Mouse (Mus musculus) adrenal gland, postnatal 36 days (tissue): ENCODE measurements around the gene Trdmt1. TPM values are rescaled to one million over a fixed set of nuclear protein-coding genes. Genes with fewer than 3 reads are reported as not detected.

Source experiments
- DNase-seq, 2 experiments: peaks; one replicate each; pipeline ENCODE4 v3.0.0; 2021; ENCODE audit warnings: mixed read lengths in 1 of 2
- total RNA-seq, 2 experiments: library from RNA; stranded (reverse); gene quantifications; 2 replicates each; pipeline ENCODE4 v1.2.3; 2021

Gene Trdmt1
- total RNA-seq, 2 experiments from 2014 or later, result 3.7 to 7.9 TPM

DNA sequence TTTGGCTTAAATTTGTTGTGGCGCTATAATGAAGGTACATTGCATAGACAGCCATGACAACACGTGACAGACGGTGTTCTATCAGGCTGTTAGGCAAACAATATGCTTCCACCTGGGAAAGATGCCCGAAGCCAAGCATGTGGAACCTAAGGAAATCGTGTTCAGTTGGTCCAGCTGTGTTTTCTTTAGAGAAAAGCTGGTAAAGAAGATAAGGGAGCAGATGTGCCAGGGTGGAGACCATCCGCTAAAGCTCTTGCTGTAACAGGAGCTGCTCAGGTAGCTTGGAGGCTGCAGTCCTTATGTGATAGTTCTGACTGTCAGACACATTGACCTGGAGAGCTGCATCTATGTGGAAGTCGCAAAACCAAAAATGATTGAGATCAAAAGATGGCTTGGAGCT is 45.3 kb downstream of the Trdmt1 start:
- no peak for DNase-seq

DNA sequence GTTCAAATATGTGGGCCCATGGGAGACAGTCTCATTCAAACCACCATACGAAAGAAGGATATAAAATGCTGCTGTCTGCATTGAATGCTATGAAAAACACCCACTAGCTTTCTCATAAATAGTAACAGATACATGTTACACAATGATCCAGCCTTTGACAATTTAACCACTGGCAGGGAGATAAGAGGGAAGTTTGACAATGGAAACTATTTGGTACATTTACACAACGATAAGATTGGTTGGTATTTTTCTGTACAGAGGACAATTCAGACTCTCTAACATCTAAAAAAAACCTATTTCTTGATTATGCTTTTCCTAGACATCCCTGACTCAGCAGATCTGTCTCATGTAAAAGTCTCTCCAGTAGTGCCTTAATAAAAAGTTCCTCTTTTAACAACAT is 48.4 kb downstream of the Trdmt1 start:
- DNase-seq, result no peak

GRCm38 (mm10) chr2:13492927-13493326 is 51.5 kb downstream of the Trdmt1 start:
- no peak for DNase-seq

DNA sequence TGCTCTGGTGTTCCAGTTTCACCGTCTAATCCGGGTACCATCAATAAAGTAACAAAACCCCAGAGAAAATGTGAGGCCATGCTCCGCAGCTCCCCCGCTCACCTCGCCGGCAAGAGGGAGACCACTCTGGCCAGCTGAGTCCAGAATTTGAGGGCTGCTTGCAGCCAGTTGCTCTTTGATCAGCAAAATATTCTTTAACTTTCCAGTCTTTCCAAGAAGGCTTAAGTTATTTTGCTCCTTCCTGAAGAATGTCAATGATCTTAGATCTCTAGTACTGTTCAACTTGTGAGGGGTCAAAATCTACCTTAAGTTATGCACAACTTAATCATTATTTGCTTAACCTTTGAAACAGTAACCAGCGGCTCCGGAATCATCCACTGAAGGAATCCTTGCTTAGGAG is 52.7 kb downstream of the Trdmt1 start, which contains the start of gene Cubn:
Cubn (minus strand) TSS at position 80 of the 400 bp plus-strand sequence.
- no peak for DNase-seq

- no peak for DNase-seq
Measured at GRCm38 (mm10) chr2:13490480-13490879, 54.0 kb downstream of the Trdmt1 start.

DNA sequence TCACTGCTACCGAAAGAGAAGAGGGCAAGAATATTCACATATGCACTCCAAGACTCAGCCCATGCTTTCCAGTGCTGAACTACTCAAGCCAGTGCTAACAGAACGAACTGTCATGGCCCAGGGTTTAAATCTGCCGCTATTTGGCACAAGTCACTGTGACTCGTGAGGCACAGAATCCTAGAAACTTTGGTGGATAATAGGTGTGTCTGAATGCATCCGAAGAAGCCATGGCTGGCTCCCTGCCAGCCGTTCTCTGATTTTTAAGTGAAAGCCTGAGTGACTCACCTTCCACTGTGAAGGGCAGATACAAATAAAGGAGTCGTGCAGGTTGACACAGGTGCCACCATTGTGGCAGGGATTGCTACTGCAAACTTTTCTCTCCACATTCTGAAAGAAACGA is 58.0 kb downstream of the Trdmt1 start:
- no peak for DNase-seq

- peak; percentile 20 to 31 for DNase-seq
Measured at GRCm38 (mm10) chr2:13484566-13484965, 59.9 kb downstream of the Trdmt1 start.

DNA sequence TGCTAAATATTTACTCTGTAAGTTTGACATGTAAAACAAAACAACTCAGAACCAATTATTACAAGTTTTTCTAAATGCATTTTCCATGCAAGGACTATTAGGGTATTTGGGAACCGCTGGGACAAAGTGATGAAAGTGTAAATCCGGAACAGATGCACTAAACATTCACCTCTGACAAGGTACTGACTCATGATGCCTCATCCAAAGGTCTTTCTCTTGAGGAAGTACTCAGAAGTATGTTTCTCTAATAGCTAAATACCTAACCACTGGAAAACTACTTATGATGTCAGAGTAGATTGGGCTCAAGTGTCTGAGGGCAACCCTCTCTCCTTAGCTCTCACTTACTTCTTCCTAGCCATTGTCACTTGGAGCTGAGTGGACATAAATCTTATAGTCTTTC is 63.7 kb downstream of the Trdmt1 start:
- no peak for DNase-seq

GRCm38 (mm10) chr2:13479165-13479564 is 65.3 kb downstream of the Trdmt1 start:
- no peak for DNase-seq

DNA sequence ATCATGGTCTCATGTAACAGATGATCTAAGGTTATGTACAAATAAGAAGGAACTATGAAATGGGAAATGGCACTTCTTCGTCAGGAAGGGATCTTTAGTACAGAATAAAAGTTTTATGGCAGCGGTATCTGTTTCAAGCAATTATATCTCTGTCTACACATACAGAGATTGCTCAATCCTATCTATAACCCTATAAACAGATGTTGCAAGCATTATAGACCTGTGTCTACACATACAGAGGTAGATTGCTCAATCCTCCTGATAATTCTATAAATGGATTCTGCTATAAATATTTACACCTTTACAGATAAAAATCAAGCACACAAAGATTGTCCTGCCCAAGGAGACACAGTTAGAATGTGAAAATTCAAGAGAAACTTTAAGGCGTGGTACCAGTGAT is 74.4 kb downstream of the Trdmt1 start:
- no peak for DNase-seq

GRCm38 (mm10) chr2:13469641-13470040 is 74.8 kb downstream of the Trdmt1 start:
- DNase-seq, result no peak

DNA sequence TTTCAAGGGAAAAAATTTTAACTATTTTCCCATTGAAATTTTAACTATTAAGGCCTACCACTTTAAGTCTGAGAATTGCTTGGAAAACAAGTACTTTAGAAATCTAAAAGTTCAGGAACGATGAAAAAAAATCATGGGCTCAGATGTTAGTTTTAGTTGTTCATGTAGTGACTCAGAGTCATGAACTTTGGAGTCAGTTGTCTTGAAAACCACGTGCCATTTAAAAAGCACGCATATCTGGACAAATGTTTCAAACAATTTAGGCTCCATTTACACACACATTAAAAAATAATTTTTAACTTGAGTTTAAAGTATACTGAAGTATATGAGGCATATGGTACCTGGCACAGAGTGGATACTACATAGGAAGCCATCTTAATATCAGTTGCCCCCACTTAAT is 77.8 kb downstream of the Trdmt1 start:
- no peak for DNase-seq

Other genes with a start within 250 kb of the Trdmt1 start
- under 1 TPM; 0.26 to 0.33 TPM for gene Cubn, start 52.9 kb downstream of the Trdmt1 start, total RNA-seq
- gene Vim, start 29.3 kb upstream of the Trdmt1 start, total RNA-seq, result 100 to 1,000 TPM; 181 to 247 TPM
- 1 to 10 TPM in 1 of 2 experiments, under 1 TPM in 1; 0.40 to 1.0 TPM for gene St8sia6, start 249.4 kb upstream of the Trdmt1 start, total RNA-seq